Mouse (Mus musculus): ENCODE measurements around the gene Adat1.
A peak's percentile ranks its signal among the peaks of the same experiment; 100 is the strongest.
"Not testable (repeated sequence)": the region's sequence is repeated elsewhere in the genome, so short reads cannot be mapped to it uniquely, and the experiment has no call there.

Gene Adat1

DNA sequence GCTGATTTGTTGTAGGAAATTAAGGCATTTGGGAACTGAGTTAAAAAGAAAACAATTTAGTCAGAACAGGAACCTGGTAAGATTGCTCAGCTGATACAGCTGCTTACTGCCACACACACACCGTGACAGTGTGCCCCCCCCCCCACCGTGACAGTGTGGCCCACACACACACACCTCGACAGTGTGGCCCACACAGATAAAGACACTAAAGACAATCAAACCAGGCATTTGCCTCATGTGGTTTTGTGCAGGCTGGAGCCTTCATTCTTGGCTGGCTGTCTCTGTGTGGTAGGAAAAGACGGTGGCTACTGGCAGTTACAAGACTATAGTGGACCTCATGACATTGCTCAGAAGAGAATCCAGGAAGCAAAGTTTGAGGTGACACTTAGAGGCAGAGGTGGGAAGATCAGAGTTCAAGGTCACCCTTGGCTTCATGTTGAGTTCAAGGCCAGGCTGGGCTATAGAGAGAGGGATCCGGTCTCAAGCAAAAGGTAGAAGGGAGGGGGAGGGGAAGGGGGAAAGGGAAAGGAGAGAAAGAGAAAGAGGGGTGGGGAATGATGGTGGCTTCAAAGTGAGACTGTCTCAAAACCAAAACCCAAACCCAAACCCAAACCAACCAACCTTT lies 24.7 kb downstream of the Adat1 start:
- DNase-seq, result no peak

- DNase-seq, result no peak
These were observed 27.1 kb downstream of the Adat1 start for GRCm38 (mm10) chr8:111964849-111965561.

DNA sequence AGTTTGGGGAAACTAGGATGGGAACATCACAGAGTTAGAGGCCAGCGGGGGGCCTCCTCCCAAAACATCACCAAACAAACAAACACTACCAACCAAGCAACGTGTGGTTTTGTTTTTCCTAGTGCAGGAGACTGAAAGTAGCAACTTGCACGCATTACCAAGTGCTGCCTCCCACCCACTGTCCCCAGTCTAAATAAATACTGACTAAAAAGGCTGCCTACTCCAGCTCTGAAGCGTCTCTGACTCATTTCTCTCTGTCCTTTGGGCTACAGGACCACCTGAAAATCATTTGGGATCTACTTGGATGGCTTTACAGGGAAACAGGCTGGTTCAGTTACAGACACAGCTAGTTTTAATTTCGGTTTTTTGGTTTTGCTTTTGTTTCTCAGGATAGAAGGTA lies 27.8 kb downstream of the Adat1 start:
- no peak for DNase-seq

GRCm38 (mm10) chr8:111963546-111963945 lies 28.6 kb downstream of the Adat1 start:
- no peak for DNase-seq

DNA sequence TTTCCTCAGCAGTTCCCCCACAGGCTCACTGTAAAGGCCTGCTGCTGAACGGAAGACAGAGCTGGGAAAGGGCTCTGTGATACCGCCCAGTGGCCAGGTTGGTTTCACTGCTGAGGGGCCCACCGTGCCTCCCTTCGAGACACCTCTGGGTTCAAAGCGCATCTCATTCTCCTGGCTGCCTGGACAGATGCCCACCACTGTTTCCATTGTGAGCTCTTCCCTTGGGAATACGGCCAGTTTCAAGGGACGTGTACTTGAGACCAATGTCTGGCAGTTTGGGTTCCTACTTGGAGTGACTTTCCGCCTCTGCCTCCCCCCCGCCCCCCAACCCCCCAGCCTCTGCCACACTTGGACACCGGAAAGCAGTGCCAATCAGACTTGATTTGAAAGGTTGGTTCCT lies 29.0 kb downstream of the Adat1 start:
- no peak for DNase-seq

DNA sequence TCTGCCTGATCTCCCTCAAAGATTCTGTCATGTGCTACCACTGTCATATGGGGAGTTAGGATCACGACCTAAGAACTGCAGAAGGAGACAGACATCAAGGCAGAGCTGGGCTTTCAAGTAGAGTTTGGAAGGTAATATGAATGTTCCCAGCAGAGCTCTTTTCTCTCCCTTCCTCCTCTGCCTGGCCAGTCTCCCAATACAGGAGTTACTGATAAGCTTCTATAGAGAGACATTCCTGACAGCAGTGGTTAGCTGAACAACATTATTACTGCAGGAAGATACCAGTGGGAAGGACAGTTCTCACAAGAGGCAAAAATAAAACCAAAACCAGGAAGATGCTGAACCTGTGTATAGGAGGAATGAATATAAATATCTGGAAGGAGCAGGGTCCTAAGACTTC lies 29.5 kb downstream of the Adat1 start:
- DNase-seq, result no peak

GRCm38 (mm10) chr8:111961330-111961729 lies 30.8 kb downstream of the Adat1 start:
- no peak for DNase-seq

GRCm38 (mm10) chr8:111960591-111961321 lies 31.3 kb downstream of the Adat1 start:
- DNase-seq, result no peak

DNA sequence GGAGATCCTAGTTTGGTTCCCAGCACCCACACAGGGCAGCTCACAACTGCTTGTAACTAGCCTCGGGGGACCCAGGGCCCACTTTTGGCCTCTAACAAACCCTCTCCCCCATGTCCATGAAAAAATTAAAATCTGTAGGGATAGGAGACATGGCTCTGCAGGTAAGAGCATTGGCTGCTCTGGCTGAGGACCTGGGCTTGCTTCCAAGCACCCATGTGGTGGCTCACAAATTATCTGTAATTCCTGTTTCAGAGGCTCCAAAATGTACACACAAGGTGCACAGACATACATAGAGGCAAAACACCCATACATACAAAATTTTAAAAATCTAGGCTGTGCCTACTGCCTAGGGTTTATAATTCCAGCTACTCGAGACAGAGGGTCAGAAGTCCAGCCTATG lies 34.9 kb downstream of the Adat1 start:
- no peak for DNase-seq

GRCm38 (mm10) chr8:111955879-111956278 lies 36.2 kb downstream of the Adat1 start:
- no peak for DNase-seq

DNA sequence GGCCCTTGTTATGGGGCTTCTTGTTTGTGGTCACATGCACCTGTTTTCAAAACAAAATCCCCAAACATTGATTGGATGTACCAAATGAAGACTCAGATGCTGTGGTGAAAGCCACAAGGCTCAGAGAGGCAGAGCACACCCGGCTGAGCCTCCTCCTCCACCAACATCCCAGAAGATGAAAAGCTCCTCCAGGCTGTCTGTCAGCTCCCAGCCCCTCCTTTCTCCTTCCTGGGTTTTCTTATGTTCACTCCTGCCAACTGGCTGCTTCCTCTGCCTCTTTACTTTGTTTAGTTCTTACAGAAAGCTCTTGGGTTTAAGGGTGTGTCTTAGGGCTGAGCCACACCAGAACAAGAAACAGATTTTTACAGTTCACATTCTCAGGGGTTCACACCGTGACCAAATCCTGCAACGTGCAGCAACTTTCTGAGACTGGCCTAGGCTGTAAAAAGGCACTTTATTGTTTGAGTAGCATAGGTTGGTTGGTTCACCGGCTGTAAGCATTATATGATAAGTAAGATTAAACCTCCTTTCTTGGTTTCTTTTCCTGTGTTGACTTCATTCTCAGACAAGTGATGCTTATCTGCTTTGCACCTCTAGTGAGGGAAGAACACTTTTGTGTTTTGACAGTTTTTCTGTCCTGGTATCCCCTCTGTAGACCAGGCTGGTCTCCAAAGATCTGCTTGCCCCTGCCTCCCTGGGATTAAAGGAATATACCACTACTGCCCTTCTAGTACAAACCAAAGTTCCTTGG lies 37.1 kb downstream of the Adat1 start:
- DNase-seq, result no peak

DNA sequence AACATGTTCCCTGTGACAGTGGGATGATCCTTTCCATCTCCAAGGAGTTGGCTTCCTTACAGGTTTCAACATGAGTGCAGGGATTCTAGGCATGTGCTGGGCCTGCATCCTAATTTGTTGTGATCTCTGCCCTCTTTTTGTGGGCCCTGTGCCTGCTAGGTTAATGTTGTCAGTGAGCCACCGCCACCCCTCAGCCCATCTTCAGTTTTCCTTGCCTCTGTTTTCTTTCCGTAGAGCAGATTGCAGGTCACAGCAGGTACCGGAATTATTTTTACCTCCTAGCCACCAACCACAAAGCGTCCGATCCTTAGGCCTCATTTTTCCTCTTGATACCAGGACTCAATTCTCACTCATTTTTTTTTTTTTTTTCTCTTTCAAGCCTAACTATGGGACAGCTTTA lies 40.2 kb downstream of the Adat1 start:
- no peak for DNase-seq

DNA sequence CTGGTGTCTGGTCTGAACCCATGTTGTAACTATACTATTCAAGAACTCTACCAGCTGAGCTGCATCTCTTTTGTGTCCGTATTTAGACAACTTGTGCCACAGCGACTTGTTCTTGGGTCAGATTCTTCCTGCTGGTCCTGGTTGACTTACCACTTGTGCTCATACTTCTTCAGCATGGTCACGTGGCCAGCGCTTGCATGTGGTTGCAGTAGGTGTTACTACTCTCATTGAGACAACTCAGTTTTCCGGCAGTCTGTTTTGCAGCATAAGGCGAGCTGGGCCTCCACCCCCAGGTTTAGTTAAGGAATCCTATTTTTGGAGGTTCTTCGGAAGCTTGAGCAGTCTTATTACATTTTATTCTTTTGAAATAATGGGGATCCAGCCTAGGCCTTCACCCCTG lies 40.8 kb downstream of the Adat1 start:
- DNase-seq, result no peak

DNA sequence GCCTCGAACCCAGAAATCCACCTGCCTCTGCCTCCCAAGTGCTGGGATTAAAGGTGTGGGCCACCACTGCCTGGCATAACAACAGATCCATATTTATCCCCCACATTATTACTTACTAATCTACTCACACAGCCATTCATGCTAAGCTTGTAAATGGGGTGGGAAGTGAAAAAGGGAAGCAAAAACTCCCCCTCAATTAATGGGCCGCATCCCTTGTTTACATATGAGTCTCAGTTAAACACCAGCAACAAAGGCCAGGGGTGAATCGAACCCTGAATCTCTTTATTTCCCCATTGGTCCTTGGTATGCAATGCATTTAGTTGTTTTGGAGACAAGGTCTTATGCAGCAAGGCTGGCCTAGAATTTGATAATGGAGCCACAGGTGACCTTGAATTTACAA lies 41.3 kb downstream of the Adat1 start:
- DNase-seq, result no peak

DNA sequence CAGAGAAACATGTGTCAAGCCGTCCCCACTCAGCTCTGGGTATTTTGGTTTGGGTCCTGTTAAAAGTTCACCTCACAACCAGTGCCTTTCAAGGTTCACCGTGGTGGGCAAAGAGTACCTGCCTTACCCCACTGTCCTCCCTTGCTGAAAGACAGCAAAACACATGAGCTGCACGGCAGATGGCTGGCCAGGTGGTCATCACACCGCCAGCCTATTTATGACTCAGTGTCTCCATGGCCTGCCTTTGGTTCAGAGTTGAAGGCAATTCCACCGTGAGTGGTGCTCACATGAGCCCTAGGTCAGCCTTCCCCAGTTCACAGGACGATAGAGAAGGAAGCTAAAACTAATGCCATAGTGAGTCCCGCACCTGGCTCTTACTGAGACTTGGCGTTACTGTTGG lies 44.1 kb downstream of the Adat1 start:
- DNase-seq, result no peak

- DNase-seq, result no peak
These were observed 45.0 kb downstream of the Adat1 start for GRCm38 (mm10) chr8:111947144-111947543.

GRCm38 (mm10) chr8:111943544-111943943 lies 48.6 kb downstream of the Adat1 start:
- no peak for DNase-seq

GRCm38 (mm10) chr8:111941101-111941454 lies 51.0 kb downstream of the Adat1 start:
- peak; percentile 47 for DNase-seq

DNA sequence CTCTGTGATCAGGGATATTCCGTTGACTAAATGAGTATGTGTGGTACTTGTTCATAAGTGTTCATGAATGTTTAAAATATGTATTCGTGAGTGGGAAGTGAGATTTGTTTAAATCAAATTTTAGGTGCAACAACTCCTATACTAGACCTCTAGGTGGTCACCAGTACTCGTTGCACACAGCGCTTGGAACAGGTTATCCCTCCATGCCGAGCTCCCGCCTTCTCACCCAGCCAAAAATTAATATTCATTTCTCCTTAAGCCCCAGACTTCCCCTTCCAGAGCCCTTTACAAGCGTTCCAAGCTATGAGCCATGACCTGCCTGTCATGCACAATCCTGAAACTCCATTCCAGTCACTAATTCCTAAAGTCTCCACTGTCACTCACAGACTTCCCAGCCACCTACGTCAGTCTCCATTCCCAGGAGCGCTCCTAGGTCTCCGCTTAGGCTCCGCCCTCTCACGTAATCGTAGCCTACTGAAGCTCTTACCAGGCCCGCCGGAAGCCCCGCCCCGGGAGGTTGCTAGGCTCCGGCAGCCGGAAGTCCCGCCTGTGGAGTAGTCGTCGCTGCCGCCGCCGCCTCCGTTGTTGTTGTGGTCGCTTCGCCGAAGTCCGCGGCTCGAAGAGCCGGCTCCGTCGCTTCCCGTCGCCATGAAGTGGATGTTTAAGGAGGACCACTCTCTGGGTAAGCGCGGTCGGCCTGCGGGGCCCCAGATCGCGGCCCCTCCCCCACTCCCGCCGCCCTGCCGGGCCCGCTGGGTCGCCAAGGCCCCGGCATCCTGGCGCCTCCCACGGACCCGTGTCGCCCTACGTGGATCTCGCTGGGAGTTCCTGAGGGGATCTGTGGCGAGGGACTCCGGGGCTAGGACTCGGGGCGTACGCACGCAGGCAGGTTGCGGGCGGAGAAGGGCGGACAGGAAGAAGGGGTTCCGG lies 51.7 kb downstream of the Adat1 start, which contains the start of gene Gabarapl2:
Gene Gabarapl2 (plus strand): TSS at position 533 of the 930 bp plus-strand sequence.
- peak; percentile 98 for DNase-seq

- DNase-seq, result peak; percentile 79
These were observed 52.5 kb downstream of the Adat1 start for GRCm38 (mm10) chr8:111939516-111940142.

DNA sequence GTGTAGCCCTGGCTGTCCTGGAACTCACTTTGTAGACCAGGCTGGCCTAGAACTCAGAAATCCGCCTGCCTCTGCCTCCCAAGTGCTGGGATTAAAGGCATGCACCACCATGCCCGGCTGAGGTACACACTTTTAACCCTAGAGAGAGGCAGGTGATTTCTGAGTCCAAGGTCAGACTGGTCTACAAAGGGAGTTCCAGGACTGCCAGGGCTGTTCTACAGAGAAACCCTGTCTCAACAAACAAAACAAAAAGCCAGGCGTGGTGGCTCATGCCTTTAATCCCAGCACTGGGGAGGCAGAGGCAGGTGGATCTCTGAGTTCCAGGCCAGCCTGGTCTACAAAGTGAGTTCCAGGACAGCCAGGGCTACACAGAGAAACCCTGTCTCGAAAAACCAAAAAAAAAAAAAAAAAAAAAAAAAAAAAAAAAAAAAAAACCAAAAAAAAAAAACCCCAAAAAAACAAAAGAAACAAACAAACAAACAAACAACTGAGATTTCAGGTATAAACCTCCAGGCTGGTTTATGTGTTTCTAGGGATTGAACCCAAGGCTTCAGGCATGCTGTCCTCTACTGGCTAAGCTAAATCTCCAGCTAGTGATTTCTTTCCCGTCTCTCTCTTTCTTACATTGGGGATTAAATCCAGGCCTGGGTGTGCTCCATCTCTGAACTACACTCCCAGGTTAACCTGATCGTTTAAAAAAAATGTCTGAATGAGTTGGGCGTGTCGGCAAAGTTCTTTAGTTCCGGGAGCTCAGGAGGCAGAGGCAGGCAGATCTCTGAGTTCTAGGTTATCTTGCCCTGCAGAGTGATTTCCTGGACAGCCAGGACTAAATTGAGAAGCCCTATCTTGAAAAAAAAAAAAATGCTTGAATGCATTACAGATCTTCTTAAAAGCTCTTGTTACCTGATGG lies 53.8 kb downstream of the Adat1 start:
- DNase-seq, result not testable (repeated sequence)

All from kidney, adult 9 months (tissue).